Mouse (Mus musculus) left cerebral cortex, postnatal 14 days (tissue): ENCODE measurements around the gene Tmem265. TPM values are rescaled to one million over a fixed set of nuclear protein-coding genes. Genes with fewer than 3 reads are reported as not detected.

ENCODE experiments used
- total RNA-seq, 2 experiments: library from RNA; stranded (reverse); gene quantifications; 2 replicates each; pipeline ENCODE4 v1.2.3; 2021

The Tmem265 gene
- total RNA-seq, 2 experiments from 2014 or later, result 2.3 to 3.2 TPM

Other genes with a start within 250 kb of the Tmem265 start
- 10 to 100 TPM; 10.9 to 13.0 TPM for gene Zfp768, start 215.8 kb upstream of the Tmem265 start, total RNA-seq
- 1 to 10 TPM; 5.4 to 7.8 TPM for gene Zfp747, start 185.3 kb upstream of the Tmem265 start, total RNA-seq
- 1 to 10 TPM; 2.7 to 2.8 TPM for gene 9130019O22Rik, start 174.2 kb upstream of the Tmem265 start, total RNA-seq
- gene E430018J23Rik, start 167.8 kb upstream of the Tmem265 start, total RNA-seq, result 1 to 10 TPM; 6.2 to 6.8 TPM
- gene Zfp764, start 154.6 kb upstream of the Tmem265 start, total RNA-seq, result 1 to 10 TPM; 2.9 to 4.1 TPM
- gene Zfp688, start 139.3 kb upstream of the Tmem265 start, total RNA-seq, result 10 to 100 TPM; 11.4 to 11.7 TPM
- 1 to 10 TPM; 5.4 to 7.9 TPM for gene Zfp689, start 112.2 kb upstream of the Tmem265 start, total RNA-seq
- gene Prr14, start 101.8 kb upstream of the Tmem265 start, total RNA-seq, result 10 to 100 TPM; 27.2 to 32.5 TPM
- 10 to 100 TPM; 52.9 to 66.0 TPM for gene Fbrs, start 82.2 kb upstream of the Tmem265 start, total RNA-seq
- gene Srcap, start 49.4 kb upstream of the Tmem265 start, total RNA-seq, result 100 to 1,000 TPM; 112 to 114 TPM
- 10 to 100 TPM in 1 of 2 experiments, 1 to 10 TPM in 1; 10.0 to 14.0 TPM for gene Gm42715, start 41.8 kb upstream of the Tmem265 start, total RNA-seq
- 10 to 100 TPM; 71.5 to 75.9 TPM for gene Phkg2, start 11.9 kb downstream of the Tmem265 start, total RNA-seq
- 10 to 100 TPM in 1 of 2 experiments, 1 to 10 TPM in 1; 9.5 to 11.3 TPM for gene Ccdc189, start 27.2 kb downstream of the Tmem265 start, total RNA-seq
- 10 to 100 TPM; 69.5 to 74.7 TPM for gene Rnf40, start 27.4 kb downstream of the Tmem265 start, total RNA-seq
- 10 to 100 TPM; 24.1 to 25.7 TPM for gene Zfp629, start 54.4 kb downstream of the Tmem265 start, total RNA-seq
- gene Bcl7c, start 147.5 kb downstream of the Tmem265 start, total RNA-seq, result 10 to 100 TPM; 37.8 to 45.7 TPM
- gene Ctf1, start 151.3 kb downstream of the Tmem265 start, total RNA-seq, result 1 to 10 TPM; 2.3 to 2.7 TPM
- gene Ctf2, start 170.8 kb downstream of the Tmem265 start, total RNA-seq, result not detected
- 10 to 100 TPM; 89.1 to 89.8 TPM for gene Fbxl19, start 183.2 kb downstream of the Tmem265 start, total RNA-seq
- gene Orai3, start 208.4 kb downstream of the Tmem265 start, total RNA-seq, result 10 to 100 TPM; 19.8 to 22.5 TPM
- gene Setd1a, start 215.3 kb downstream of the Tmem265 start, total RNA-seq, result 10 to 100 TPM; 43.3 to 44.9 TPM
- 1 to 10 TPM; 1.7 TPM for gene Gm49388, start 224.2 kb downstream of the Tmem265 start, total RNA-seq
- gene Hsd3b7, start 239.2 kb downstream of the Tmem265 start, total RNA-seq, result 1 to 10 TPM; 4.8 to 6.0 TPM